Mouse (Mus musculus): Measurements from ENCODE around the gene Exoc3l. TPM values are rescaled to one million over a fixed set of nuclear protein-coding genes. Genes with fewer than 3 reads are reported as not detected.

The Exoc3l gene
- polyA plus RNA-seq, 1 experiment from 2014 or later = 11.2 TPM

DNA sequence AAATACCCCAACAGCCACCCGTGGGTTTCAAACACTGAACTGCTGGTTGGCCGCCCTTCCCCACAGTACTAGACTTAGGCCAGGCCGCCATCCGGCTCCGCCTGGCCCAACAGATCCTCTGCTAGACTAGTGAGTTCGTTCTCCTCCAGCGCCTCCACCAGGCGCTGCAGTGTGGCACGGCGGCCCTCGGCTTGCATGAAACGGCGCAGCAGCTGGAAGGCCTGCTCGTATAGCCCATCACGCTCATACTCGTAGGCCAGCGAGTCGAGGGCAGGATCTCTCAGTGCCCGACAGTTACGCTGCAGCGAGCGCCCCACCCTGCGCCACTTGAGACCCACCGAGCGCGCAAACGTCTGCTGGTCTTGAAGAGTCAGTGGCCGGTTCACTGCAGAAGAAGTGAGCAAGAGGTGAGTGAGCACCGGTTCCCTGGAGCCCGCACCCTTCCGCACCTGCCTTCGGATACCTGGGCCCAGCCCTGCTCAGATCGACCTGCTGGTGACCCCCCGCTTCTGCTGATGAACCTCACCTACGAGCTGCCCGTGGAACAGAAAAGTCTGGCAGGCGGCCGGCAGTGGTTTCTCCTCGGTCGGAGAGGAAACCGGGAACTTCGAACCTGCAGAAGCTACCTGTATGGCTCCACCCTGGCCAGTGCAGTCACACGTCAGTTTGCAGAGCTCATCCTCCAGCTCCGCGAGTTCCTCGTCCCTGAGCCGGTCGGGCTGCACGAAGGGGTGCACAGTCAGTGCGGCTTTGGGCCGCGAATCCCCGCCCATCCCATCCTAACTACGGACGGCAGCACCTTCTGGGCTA is 36.8 kb downstream of the Exoc3l start:
- Histone ChIP-seq H3K9me3 (no peaks in the 10 kb centered on the region), H3K27me3 (peaks cover 91% of the 10 kb centered on the region), H3K36me3 (replicated peaks) (no peaks in the 10 kb centered on the region), H3K9ac (peak overlapping the region; percentile 33; the same call in 1 of the 2 replicates), H3K4me2 (peak overlapping the region; percentile 68), H3K4me3 (replicated peaks) (peak overlapping the region; percentile 41), H3K4me1 (peaks cover 28% of the 10 kb centered on the region), H3K27ac (no peak overlapping the region)
- WGBS = 1% methylated on average over 55 of the region's 55 CpGs
- ATAC-seq (ENCODE audit: low FRiP score) = peak; percentile 42

DNA sequence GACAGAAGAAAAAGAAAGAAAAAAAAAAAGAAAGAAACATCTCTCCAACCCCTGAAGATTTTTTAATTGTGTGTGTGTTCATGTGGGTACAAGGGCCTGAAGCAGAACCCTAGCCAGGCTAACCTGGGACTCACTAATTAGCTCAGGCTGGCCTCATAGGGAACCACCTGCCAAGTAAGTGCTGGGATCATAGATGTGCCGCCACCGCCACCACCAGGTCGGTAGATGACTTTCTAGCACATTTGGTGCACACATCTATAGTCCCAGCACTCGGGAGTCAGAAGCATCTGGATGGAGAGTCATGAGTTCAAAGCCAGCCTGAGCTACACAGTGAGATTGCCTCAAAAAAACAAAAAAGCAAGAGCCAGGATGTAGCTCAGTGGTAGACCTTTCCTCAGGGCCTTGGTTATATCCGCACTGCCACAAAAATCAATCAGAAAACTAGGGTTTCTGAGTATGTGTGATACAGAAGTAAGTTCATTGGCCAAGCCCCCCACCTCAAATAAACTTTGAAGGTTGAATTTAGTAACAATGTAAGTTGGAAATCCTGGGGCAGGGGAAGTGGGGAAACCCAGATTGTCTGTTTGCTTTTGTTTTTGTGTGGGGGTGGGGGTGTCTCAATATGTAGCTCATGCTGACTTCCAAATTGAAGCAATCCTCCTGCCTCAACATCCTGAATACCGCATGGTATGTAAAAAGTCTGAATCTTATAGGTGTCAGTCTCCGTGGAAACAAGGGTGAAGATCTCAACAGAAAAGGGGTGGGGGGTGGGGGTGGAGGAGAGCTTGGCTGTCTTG is 38.4 kb downstream of the Exoc3l start:
- peaks cover 81% of the 10 kb centered on the region for H3K27me3 ChIP-seq
- H3K4me1 ChIP-seq = peaks cover 30% of the 10 kb centered on the region
- no peaks in the 10 kb centered on the region for H3K9me3 ChIP-seq
- H3K36me3 ChIP-seq (replicated peaks) = no peaks in the 10 kb centered on the region
- no peak overlapping the region for H3K4me3 ChIP-seq (replicated peaks)
- no peak overlapping the region for H3K27ac ChIP-seq
- no peak for ATAC-seq (ENCODE audit: low FRiP score)
- WGBS = 71% methylated on average over 7 of the region's 7 CpGs
- H3K9ac ChIP-seq = no peak overlapping the region
- H3K4me2 ChIP-seq = no peak overlapping the region

DNA sequence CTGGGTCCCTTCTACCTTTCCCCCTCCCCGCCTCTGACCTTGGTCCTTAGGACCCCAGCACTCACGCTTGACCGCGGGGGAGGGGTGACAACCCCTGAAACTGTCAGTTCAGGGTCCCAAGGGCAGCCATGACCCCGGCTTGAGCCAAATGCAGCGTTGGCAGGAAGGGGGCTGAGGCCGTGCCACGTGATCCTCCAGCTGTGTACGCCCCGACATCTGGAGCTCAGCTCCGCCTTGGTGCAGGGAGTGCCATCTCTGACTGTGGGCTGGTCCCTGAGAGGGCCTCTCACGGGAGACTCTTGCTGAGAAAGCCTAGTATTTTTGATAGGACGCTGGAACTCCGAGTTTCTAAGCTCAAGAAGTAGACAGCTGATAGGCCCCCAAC is 40.9 kb downstream of the Exoc3l start, which contains the start of gene B3gnt9:
Gene B3gnt9 (minus strand): TSS at position 188 of the 385 bp plus-strand sequence.
- WGBS = 2% methylated on average over 13 of the region's 14 CpGs
- no peak within 1 kb of the TSS for H3K27ac ChIP-seq

DNA sequence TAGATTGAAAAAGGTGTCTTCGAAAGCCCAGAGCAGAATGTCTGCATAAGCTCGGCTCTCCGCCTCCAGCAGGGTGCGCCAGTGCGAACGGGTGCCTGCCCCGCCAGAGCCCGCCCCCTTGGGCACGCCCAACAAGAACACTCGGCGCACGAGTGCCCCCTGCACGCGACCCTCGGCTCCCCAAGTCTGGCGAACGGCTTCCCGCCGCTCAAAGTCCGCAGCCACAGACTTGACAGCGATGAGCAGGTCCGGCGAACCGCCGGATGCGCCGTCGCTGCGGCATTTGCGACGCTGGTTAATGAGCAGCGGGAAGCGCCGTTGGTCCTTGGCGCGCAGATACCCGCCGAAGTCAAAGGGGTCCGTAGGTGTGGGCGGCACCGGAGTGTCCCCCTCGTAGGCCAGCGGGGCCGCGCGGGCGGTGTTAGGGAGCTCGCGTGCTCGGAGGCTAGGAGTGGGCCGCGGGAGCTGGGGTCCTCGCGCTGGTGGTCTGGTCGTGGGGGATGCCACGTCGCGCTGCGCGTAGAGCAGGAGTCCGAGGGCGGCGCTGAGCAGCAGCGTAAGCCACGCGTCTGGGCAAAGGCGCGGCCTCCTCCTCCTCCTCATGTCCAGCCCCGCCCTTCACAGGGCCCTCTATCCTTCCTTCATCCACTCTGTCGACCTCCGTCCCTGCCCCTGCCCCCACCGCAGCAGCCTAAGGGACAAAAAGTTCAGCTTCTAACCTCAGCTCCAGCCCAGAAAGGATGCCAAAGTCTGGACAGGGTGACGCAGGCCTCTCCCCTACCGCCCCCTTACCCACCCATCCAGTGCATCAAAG is 41.5 kb downstream of the Exoc3l start:
- under 1% methylated on average over 74 of the region's 74 CpGs for WGBS

More for the DNA sequence above, 40.9 kb downstream of the Exoc3l start, which contains the start of gene B3gnt9:
- Histone ChIP-seq H3K9ac (peak within 1 kb of the TSS; percentile 67), H3K9me3 (no peaks in the 10 kb centered on the region), H3K27me3 (peaks cover 59% of the 10 kb centered on the region), H3K4me3 (replicated peaks) (peak within 1 kb of the TSS; percentile 60), H3K36me3 (replicated peaks) (peaks cover 24% of the 10 kb centered on the region), H3K4me2 (peak within 1 kb of the TSS; percentile 98), H3K4me1 (peaks cover 30% of the 10 kb centered on the region)
- ATAC-seq (ENCODE audit: low FRiP score) = no peak

DNA sequence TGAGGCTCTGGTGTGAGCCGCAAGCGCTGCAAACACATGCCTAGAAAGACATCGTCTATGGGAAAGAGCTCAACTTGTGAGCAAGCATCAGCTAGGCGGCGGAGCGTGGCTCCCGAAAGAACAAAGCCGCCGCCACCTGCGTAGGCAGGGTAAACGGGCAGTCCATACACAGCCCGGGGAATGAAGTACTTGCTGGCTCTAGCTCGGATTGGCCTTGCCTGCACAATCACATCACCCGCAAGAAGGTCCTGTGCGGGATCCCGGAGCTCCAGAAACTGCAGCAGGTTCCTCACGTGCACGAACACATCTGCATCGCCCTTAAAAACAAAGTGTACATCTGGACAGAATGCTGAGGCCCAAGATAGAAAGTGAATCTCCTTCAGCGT is 42.1 kb downstream of the Exoc3l start:
- peak overlapping the region; percentile 98 for H3K4me2 ChIP-seq
- peak overlapping the region; percentile 60 for H3K4me3 ChIP-seq (replicated peaks)
- H3K9ac ChIP-seq = no peak overlapping the region
- peaks cover 36% of the 10 kb centered on the region for H3K36me3 ChIP-seq (replicated peaks)
- peaks cover 18% of the 10 kb centered on the region for H3K4me1 ChIP-seq
- no peaks in the 10 kb centered on the region for H3K9me3 ChIP-seq
- ATAC-seq (ENCODE audit: low FRiP score) = peak; percentile 45
- WGBS = 27% methylated on average over 20 of the region's 20 CpGs
- H3K27ac ChIP-seq = 0 out of 2 replicates have a peak overlapping the region, but pooled peaks have one; percentile 13
- H3K27me3 ChIP-seq = peaks cover 47% of the 10 kb centered on the region

More for the DNA sequence above, 41.5 kb downstream of the Exoc3l start:
- Histone ChIP-seq H3K9me3 (no peaks in the 10 kb centered on the region), H3K4me3 (replicated peaks) (peak overlapping the region; percentile 60), H3K9ac (peak overlapping the region; percentile 67), H3K27me3 (peaks cover 53% of the 10 kb centered on the region), H3K4me2 (peak overlapping the region; percentile 98), H3K27ac (no peak overlapping the region), H3K4me1 (peaks cover 24% of the 10 kb centered on the region), H3K36me3 (replicated peaks) (peaks cover 30% of the 10 kb centered on the region)
- ATAC-seq (ENCODE audit: low FRiP score) = peak; percentile 78

DNA sequence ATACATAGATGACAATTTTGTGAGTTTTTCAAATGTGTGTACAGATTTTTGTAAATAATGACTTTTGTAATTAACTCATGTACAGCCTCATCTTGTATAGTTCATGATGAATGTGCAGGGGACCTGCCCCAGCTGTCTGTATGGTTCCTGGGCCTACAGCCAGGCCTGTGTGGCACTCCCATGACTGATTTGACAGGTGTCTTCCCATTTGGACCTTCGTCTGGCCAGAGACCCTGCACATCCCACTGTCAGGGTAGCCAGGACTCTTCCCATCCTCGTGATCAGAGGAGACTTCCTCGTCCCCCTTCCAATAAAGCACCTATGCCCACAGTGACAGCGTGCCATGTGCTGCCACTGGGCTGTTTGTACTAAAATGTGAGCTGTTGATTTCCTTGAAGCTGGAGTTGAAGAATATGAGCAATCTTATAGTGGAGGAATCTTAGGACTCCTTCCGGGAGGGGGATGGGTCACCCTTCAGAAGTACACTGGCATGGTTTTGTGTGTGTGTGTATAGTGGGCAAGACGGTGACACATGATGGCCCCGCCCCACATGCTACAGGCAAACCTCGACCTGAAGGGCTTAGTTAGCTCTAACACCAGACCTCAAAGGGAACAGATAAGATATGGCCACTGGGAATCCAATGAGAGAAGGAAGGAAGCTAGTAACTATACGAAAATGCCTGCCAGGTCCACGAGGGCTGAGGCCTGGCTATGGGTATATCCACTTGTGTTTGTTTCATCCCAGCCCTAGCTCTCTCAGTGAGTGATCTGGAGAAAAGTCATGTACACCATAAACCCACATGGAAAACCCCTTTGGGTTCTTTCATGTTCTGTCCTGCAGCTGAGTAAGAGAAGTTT is 43.0 kb downstream of the Exoc3l start:
- no peak for ATAC-seq (ENCODE audit: low FRiP score)
- peaks cover 39% of the 10 kb centered on the region for H3K27me3 ChIP-seq

DNA sequence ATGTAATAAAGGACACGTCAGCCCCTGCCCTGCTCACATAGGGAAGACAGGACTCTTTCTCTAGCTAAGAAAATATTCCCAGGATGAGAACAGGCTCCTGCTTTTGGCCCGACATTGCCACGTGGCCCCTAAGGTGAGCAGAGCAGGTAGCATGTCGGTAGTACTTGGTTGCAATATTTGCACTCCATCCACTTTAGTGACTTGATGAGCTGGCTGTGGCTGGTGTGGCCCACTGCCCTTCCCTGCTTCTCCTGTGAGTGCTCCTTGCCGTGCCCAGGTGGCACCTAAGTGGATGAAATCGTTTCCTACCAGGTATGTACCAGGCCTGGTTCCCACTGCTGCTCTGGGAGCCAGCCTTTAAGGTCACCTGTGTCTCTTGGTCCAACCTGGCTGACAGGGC is 43.9 kb downstream of the Exoc3l start:
- 94% methylated on average over 6 of the region's 6 CpGs for WGBS
- H3K36me3 ChIP-seq (replicated peaks) = peaks cover 52% of the 10 kb centered on the region

More for the DNA sequence above, 43.0 kb downstream of the Exoc3l start:
- Histone ChIP-seq H3K4me2 (no peak overlapping the region), H3K4me3 (replicated peaks) (no peak overlapping the region), H3K9ac (no peak overlapping the region), H3K36me3 (replicated peaks) (peaks cover 44% of the 10 kb centered on the region), H3K9me3 (no peaks in the 10 kb centered on the region), H3K4me1 (peaks cover 15% of the 10 kb centered on the region), H3K27ac (no peak overlapping the region)
- 89% methylated on average over 10 of the region's 10 CpGs for WGBS

DNA sequence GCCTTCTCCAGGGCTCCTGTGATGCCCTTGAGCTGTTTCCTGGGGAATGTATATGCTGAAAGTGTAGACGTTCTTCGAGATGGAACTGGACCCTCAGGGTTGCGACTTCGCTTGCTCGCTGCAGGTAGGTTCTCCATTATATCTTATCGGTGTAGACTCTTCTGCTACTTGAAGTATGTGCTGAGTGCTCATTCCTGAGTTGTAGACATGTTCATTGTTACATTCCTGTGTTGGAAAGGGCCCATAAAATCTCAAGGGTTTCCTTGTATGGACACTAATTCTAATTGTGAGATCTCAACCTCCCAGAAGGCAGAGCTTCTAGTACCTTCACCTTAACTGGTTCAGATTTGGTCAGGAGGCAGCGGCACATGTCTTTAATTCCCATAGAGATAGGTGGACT is 54.9 kb downstream of the Exoc3l start:
- 97% methylated on average over 7 of the region's 7 CpGs for WGBS
- H3K36me3 ChIP-seq (replicated peaks) = peaks cover 42% of the 10 kb centered on the region

More for the DNA sequence above, 43.9 kb downstream of the Exoc3l start:
- ATAC-seq (ENCODE audit: low FRiP score) = no peak
- no peak overlapping the region for H3K4me2 ChIP-seq
- H3K4me3 ChIP-seq (replicated peaks) = no peak overlapping the region
- no peak overlapping the region for H3K9ac ChIP-seq
- H3K27ac ChIP-seq = no peak overlapping the region
- H3K9me3 ChIP-seq = no peaks in the 10 kb centered on the region
- H3K4me1 ChIP-seq = peaks cover 15% of the 10 kb centered on the region
- H3K27me3 ChIP-seq = peaks cover 30% of the 10 kb centered on the region

More for the DNA sequence above, 54.9 kb downstream of the Exoc3l start:
- Histone ChIP-seq H3K27ac (no peak overlapping the region), H3K4me3 (replicated peaks) (no peak overlapping the region), H3K4me1 (no peaks in the 10 kb centered on the region), H3K9me3 (no peaks in the 10 kb centered on the region), H3K9ac (no peak overlapping the region), H3K27me3 (no peaks in the 10 kb centered on the region), H3K4me2 (no peak overlapping the region)
- ATAC-seq (ENCODE audit: low FRiP score) = no peak

MicroRNAs within 50 kb of the gene (microRNA counts, 519-probe panel; counts per million panel counts)
- microRNA mmu-miR-328 = 3,475 counts per million, percentile 32 among the panel's probes with 10 or more counts

Small RNAs within 50 kb of the gene (microRNA-seq; reads per million reads assigned to microRNA genes)
- gene Gm27320 = not detected
- gene Mir328 = 372 reads per million, percentile 66 among the genes with 10 or more reads in this experiment

Other genes starting within 250 kb of the Exoc3l start
- not detected in 2 replicates for gene Ces3a, start 247.5 kb downstream of the Exoc3l start, polyA plus RNA-seq (2016; fragmentation: Nextera tagmentation; extraction: Ambion mirVana)
- not detected in 2 replicates for gene Ces3b, start 212.3 kb downstream of the Exoc3l start, polyA plus RNA-seq (2016; fragmentation: Nextera tagmentation; extraction: Ambion mirVana)
- gene Ces4a, start 164.3 kb downstream of the Exoc3l start, polyA plus RNA-seq (2016; fragmentation: Nextera tagmentation; extraction: Ambion mirVana) = not detected in 2 replicates
- 58.3 and 60.0 TPM in 2 replicates for gene Cbfb, start 125.4 kb downstream of the Exoc3l start, polyA plus RNA-seq (2016; fragmentation: Nextera tagmentation; extraction: Ambion mirVana)
- 26.5 and 27.8 TPM in 2 replicates for gene D230025D16Rik, start 71.0 kb downstream of the Exoc3l start, polyA plus RNA-seq (2016; fragmentation: Nextera tagmentation; extraction: Ambion mirVana)
- 3.3 and 4.5 TPM in 2 replicates for gene B3gnt9, start 40.9 kb downstream of the Exoc3l start, polyA plus RNA-seq (2016; fragmentation: Nextera tagmentation; extraction: Ambion mirVana)
- gene Tradd, start 31.5 kb downstream of the Exoc3l start, polyA plus RNA-seq (2016; fragmentation: Nextera tagmentation; extraction: Ambion mirVana) = 10.8 and 11.0 TPM in 2 replicates
- gene Fbxl8, start 31.5 kb downstream of the Exoc3l start, polyA plus RNA-seq (2016; fragmentation: Nextera tagmentation; extraction: Ambion mirVana) = 0.54 and 0.68 TPM in 2 replicates
- 0.11 TPM in 1 of 2 replicates, not detected in the other for gene Hsf4, start 26.3 kb downstream of the Exoc3l start, polyA plus RNA-seq (2016; fragmentation: Nextera tagmentation; extraction: Ambion mirVana)
- 3.3 TPM in 2 replicates for gene Nol3, start 20.0 kb downstream of the Exoc3l start, polyA plus RNA-seq (2016; fragmentation: Nextera tagmentation; extraction: Ambion mirVana)
- 47.6 and 53.0 TPM in 2 replicates for gene 4931428F04Rik, start 6.2 kb downstream of the Exoc3l start, polyA plus RNA-seq (2016; fragmentation: Nextera tagmentation; extraction: Ambion mirVana)
- gene E2f4, start 1.6 kb upstream of the Exoc3l start, polyA plus RNA-seq (2016; fragmentation: Nextera tagmentation; extraction: Ambion mirVana) = 79.1 and 80.1 TPM in 2 replicates
- gene Elmo3, start 9.5 kb upstream of the Exoc3l start, polyA plus RNA-seq (2016; fragmentation: Nextera tagmentation; extraction: Ambion mirVana) = 1.3 and 1.4 TPM in 2 replicates
- 0.78 and 1.1 TPM in 2 replicates for gene Lrrc29, start 30.2 kb upstream of the Exoc3l start, polyA plus RNA-seq (2016; fragmentation: Nextera tagmentation; extraction: Ambion mirVana)
- 87.5 and 89.7 TPM in 2 replicates for gene Tmem208, start 30.3 kb upstream of the Exoc3l start, polyA plus RNA-seq (2016; fragmentation: Nextera tagmentation; extraction: Ambion mirVana)
- gene Fhod1, start 51.9 kb upstream of the Exoc3l start, polyA plus RNA-seq (2016; fragmentation: Nextera tagmentation; extraction: Ambion mirVana) = 1.4 and 1.6 TPM in 2 replicates
- 5.6 and 6.4 TPM in 2 replicates for gene Slc9a5, start 52.7 kb upstream of the Exoc3l start, polyA plus RNA-seq (2016; fragmentation: Nextera tagmentation; extraction: Ambion mirVana)
- 1.2 TPM in 2 replicates for gene Plekhg4, start 77.2 kb upstream of the Exoc3l start, polyA plus RNA-seq (2016; fragmentation: Nextera tagmentation; extraction: Ambion mirVana)
- gene Kctd19, start 117.4 kb upstream of the Exoc3l start, polyA plus RNA-seq (2016; fragmentation: Nextera tagmentation; extraction: Ambion mirVana) = 0.13 TPM in 1 of 2 replicates, not detected in the other
- 1.2 and 1.4 TPM in 2 replicates for gene Lrrc36, start 117.5 kb upstream of the Exoc3l start, polyA plus RNA-seq (2016; fragmentation: Nextera tagmentation; extraction: Ambion mirVana)
- gene Tppp3, start 175.4 kb upstream of the Exoc3l start, polyA plus RNA-seq (2016; fragmentation: Nextera tagmentation; extraction: Ambion mirVana) = 39.9 and 41.3 TPM in 2 replicates
- gene Zdhhc1, start 200.8 kb upstream of the Exoc3l start, polyA plus RNA-seq (2016; fragmentation: Nextera tagmentation; extraction: Ambion mirVana) = 24.7 and 26.1 TPM in 2 replicates
- gene Hsd11b2, start 222.7 kb upstream of the Exoc3l start, polyA plus RNA-seq (2016; fragmentation: Nextera tagmentation; extraction: Ambion mirVana) = 10.9 and 12.0 TPM in 2 replicates